9 mouse cellular contexts compared by ENCODE assay signal in the genomic region with DNA sequence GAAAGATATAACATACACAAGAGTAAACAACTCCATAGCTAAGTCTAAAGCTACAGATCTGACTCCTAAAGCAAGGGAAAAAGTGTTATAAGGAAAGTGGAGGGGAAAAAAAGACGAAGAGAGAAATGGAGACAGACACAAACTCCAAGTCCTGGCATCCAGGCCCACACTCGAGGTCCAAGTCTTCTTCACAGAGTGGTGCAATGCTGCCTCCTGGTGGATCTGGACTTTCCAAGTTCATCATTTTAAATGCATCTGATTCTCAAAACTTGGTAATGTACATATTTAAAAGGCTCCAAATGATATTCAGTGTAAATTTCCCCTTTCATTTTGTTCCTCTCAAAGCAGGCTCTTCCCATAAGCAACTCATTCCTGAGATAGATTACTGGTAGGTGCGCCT. TPM values are rescaled to one million over a fixed set of nuclear protein-coding genes. Genes with fewer than 3 reads are reported as not detected.
DNase-seq lines count a peak whose midpoint lies in the region; ATAC-seq and TF ChIP-seq lines count a peak whose summit lies in the region.
"Had no signal": no experiment of that assay in that cellular context is flagged by ENCODE, and none has a peak within 500 bp of the region (broad histone marks: within the 10 kb centered on the region; RNA-seq: fewer than 3 reads in every experiment).

No protein-coding gene starts in this region.

- no peaks in the 10 kb centered on the region; the same call in 1 of the 2 replicates for H3K4me1 ChIP-seq in heart, adult 2 months (ENCODE audit: control insufficient read depth, insufficient read depth, low read length)
- H3K4me1 ChIP-seq: limb, embryonic 12.5 days had no signal

- ATAC-seq in megakaryocyte-erythroid progenitor cell, adult 5-6 weeks (replicated peaks; ENCODE audit: low FRiP score, low TSS enrichment, poor library complexity, severe bottlenecking), result peak; percentile 38; the same call in 1 of the 2 replicates

- WGBS in heart, adult 2 months, result 43% methylated on average over 3 of the region's 3 CpGs

- no peak overlapping the region for H3K4me3 ChIP-seq in heart, adult 2 months
- H3K4me3 ChIP-seq: limb, embryonic 12.5 days had no signal

- peaks cover 15% of the 10 kb centered on the region for H3K36me3 ChIP-seq in heart, adult 2 months (ENCODE audit: control insufficient read depth, insufficient read depth, low read length)

- no peak for TF ChIP-seq POLR2A in heart, adult 2 months (IDR thresholded peaks at IDR 0.05; ENCODE audit: insufficient read depth, low read depth, low read length)

- no peak overlapping the region for H3K27ac ChIP-seq in heart, adult 2 months
- H3K27ac ChIP-seq: limb, embryonic 12.5 days had no signal

- H3K27me3 ChIP-seq in heart, adult 2 months (ENCODE audit: control insufficient read depth, insufficient read depth, low read length), result no peaks in the 10 kb centered on the region
- H3K27me3 ChIP-seq: limb, embryonic 12.5 days had no signal

- TF ChIP-seq EP300 in heart, adult 2 months (IDR thresholded peaks at IDR 0.05; ENCODE audit: insufficient read depth, low read depth, low read length), result no peak

- no peaks in the 10 kb centered on the region for H3K79me2 ChIP-seq in heart, adult 2 months (replicated peaks; ENCODE audit: control insufficient read depth, insufficient read depth, low read length)

- H3K9ac ChIP-seq in heart, adult 2 months (ENCODE audit: low read depth, low read length), result no peak overlapping the region
- H3K9ac ChIP-seq: limb, embryonic 12.5 days had no signal

- intact Hi-C loops in heart, adult 2 months (cut with DNase I), result loop anchor here (2.0 to 5.0 kb wide), 3 partner anchors 99 to 286 kb away; no protein-coding TSS in a partner anchor

- DNase-seq in heart, adult 2 months, result peak; percentile 16 to 39
- no peak for DNase-seq in heart, adult 11 months
- peak; percentile 81 for DNase-seq in 416B (ENCODE audit: low read depth)
- DNase-seq in ZHBTc4 (ENCODE audit: low read depth, low spot score), result peak; percentile 70
- DNase-seq in embryo, embryonic 9.5 days (ENCODE audit: extremely low spot score), result peak; percentile 36
- DNase-seq in layer of hippocampus, adult 9-11 months, result peak; percentile 41
- no peak for DNase-seq in natural killer cell, adult 2 months (ENCODE audit: low spot score in 2 of 2)

- peak; percentile 75 for TF ChIP-seq CTCF in heart, adult 2 months (IDR thresholded peaks at IDR 0.05)

RNA-seq across cellular contexts. Expression of a gene that starts 11.3 kb away (rescaled TPM):
- total RNA-seq in heart, adult 2 months (2021), result 100 to 1,000 TPM; 124 to 141 TPM
- 110 and 135 TPM in 2 replicates for polyA plus RNA-seq in heart, adult 2 months (2012; rRNA removed)
- total RNA-seq in megakaryocyte-erythroid progenitor cell, adult 5-6 weeks (2014; fragmentation: Nextera tagmentation), result 340 and 389 TPM in 2 replicates
- total RNA-seq in megakaryocyte-erythroid progenitor cell, adult 5-6 weeks (2017), result 197 and 273 TPM in 2 replicates

RNA-seq across cellular contexts. Expression of a gene that starts 27.1 kb away (rescaled TPM):
- not detected for total RNA-seq in heart, adult 2 months (2021)
- not detected in 2 replicates for polyA plus RNA-seq in heart, adult 2 months (2012; rRNA removed)
- total RNA-seq in megakaryocyte-erythroid progenitor cell, adult 5-6 weeks (2014; fragmentation: Nextera tagmentation), result not detected in 2 replicates
- not detected in 2 replicates for total RNA-seq in megakaryocyte-erythroid progenitor cell, adult 5-6 weeks (2017)
- polyA plus RNA-seq: limb, embryonic 12.5 days had no signal

RNA-seq across cellular contexts. Expression of a gene that starts 55.6 kb away (rescaled TPM):
- total RNA-seq in heart, adult 2 months (2021), result not detected
- not detected in 2 replicates for polyA plus RNA-seq in heart, adult 2 months (2012; rRNA removed)
- total RNA-seq in megakaryocyte-erythroid progenitor cell, adult 5-6 weeks (2014; fragmentation: Nextera tagmentation), result not detected in 2 replicates
- not detected in 2 replicates for total RNA-seq in megakaryocyte-erythroid progenitor cell, adult 5-6 weeks (2017)
- polyA plus RNA-seq: limb, embryonic 12.5 days had no signal

Comparison
In these comparisons a context has a peak if more than half of its experiments do, and no peak if none do; other contexts are left out.
1. DNase-seq: peak in heart, adult 2 months (2 of 2), 416B (single experiment), ZHBTc4 (single experiment), embryo, embryonic 9.5 days (single experiment) and layer of hippocampus, adult 9-11 months (single experiment); none in heart, adult 11 months (single experiment) and natural killer cell, adult 2 months (0 of 2).